Mouse (Mus musculus) gastrocnemius, postnatal 36 days (tissue): ENCODE measurements at regions not wholly inside any gene's neighbourhood (a gene's known extent, or its start where the extent isn't known, plus 50 kb on each side); places are given as distances from the start of the nearest gene placed in this dataset.

Experiments used
- DNase-seq, 2 experiments: peaks; one replicate each; pipeline ENCODE4 v3.0.0; 2022
- intact Hi-C: fragments of 180-260 bp; cut with DNase I; formaldehyde crosslinking; loops from one replicate; pipeline ENCODE4 v1.15.1; 2025

- DNase-seq = no peak
- intact Hi-C loops = loop anchor here (10.0 kb wide), 1 partner anchor 302 kb away; no protein-coding TSS in a partner anchor
Measured at GRCm38 (mm10) chr9:23016733-23017132, 206.1 kb upstream of the Bmper start.

GRCm38 (mm10) chr9:23024061-23024460, 198.8 kb upstream of the Bmper start:
- intact Hi-C loops = no loop called here
- DNase-seq = no peak

GRCm38 (mm10) chr9:23025247-23025646, 197.6 kb upstream of the Bmper start:
- no peak for DNase-seq
- intact Hi-C loops = no loop called here

- peak in 1 of 2 experiments; percentile 41 for DNase-seq
- intact Hi-C loops = loop anchor here (2.0 kb wide), 1 partner anchor 185 kb away; no protein-coding TSS in a partner anchor
Measured at GRCm38 (mm10) chr9:23027377-23028313, 195.2 kb upstream of the Bmper start.

GRCm38 (mm10) chr9:23029421-23029820, 193.5 kb upstream of the Bmper start:
- no peak for DNase-seq
- intact Hi-C loops = no loop called here

GRCm38 (mm10) chr9:23030138-23030537, 192.7 kb upstream of the Bmper start:
- DNase-seq = peak in 1 of 2 experiments; percentile 8
- intact Hi-C loops = no loop called here

GRCm38 (mm10) chr9:23030546-23030945, 192.3 kb upstream of the Bmper start:
- DNase-seq = peak in 1 of 2 experiments; percentile 16
- intact Hi-C loops = no loop called here

GRCm38 (mm10) chr9:23031916-23032315, 191.0 kb upstream of the Bmper start:
- no peak for DNase-seq
- intact Hi-C loops = no loop called here

- intact Hi-C loops = no loop called here
- DNase-seq = no peak
Measured at GRCm38 (mm10) chr9:23035306-23035705, 187.6 kb upstream of the Bmper start.

GRCm38 (mm10) chr9:23035901-23036610, 186.8 kb upstream of the Bmper start:
- no peak for DNase-seq
- intact Hi-C loops = no loop called here

GRCm38 (mm10) chr9:23037513-23037914, 185.4 kb upstream of the Bmper start:
- no peak for DNase-seq
- intact Hi-C loops = no loop called here

GRCm38 (mm10) chr9:23039588-23039987, 183.3 kb upstream of the Bmper start:
- intact Hi-C loops = no loop called here
- DNase-seq = no peak

- intact Hi-C loops = no loop called here
Measured at GRCm38 (mm10) chr9:23041025-23041424, 181.9 kb upstream of the Bmper start.

GRCm38 (mm10) chr9:23041537-23042472, 181.1 kb upstream of the Bmper start:
- intact Hi-C loops = no loop called here
- no peak for DNase-seq

More at GRCm38 (mm10) chr9:23041025-23041424, 181.9 kb upstream of the Bmper start:
- no peak for DNase-seq

GRCm38 (mm10) chr9:23043006-23043405, 179.9 kb upstream of the Bmper start:
- intact Hi-C loops = no loop called here
- no peak for DNase-seq

- intact Hi-C loops = no loop called here
- DNase-seq = no peak
Measured at GRCm38 (mm10) chr9:23045486-23045885, 177.4 kb upstream of the Bmper start.

- intact Hi-C loops = no loop called here
- DNase-seq = no peak
Measured at GRCm38 (mm10) chr9:23050751-23051150, 172.1 kb upstream of the Bmper start.

GRCm38 (mm10) chr9:23059526-23059925, 163.3 kb upstream of the Bmper start:
- intact Hi-C loops = no loop called here
- no peak for DNase-seq

- intact Hi-C loops = no loop called here
- no peak for DNase-seq
Measured at GRCm38 (mm10) chr9:23060526-23060925, 162.3 kb upstream of the Bmper start.

GRCm38 (mm10) chr9:23061179-23061929, 161.5 kb upstream of the Bmper start:
- intact Hi-C loops = no loop called here
- DNase-seq = no peak
